Mouse (Mus musculus) cerebellum, adult 9-11 months (tissue): Measurements from ENCODE around the gene Lrmda.

Source experiments
- DNase-seq: peaks from one replicate; pipeline ENCODE4 v3.0.0; 2022

Lrmda gene

GRCm38 (mm10) chr14:22105855-22106254 lies 86.3 kb downstream of the Lrmda start:
- no peak for DNase-seq

GRCm38 (mm10) chr14:22106777-22107176 lies 87.3 kb downstream of the Lrmda start:
- DNase-seq: no peak

- DNase-seq: no peak
Measured at GRCm38 (mm10) chr14:22109423-22109822, 89.9 kb downstream of the Lrmda start.

GRCm38 (mm10) chr14:22113463-22114361 lies 94.2 kb downstream of the Lrmda start:
- no peak for DNase-seq

- DNase-seq: no peak
Measured at GRCm38 (mm10) chr14:22114651-22115351, 95.3 kb downstream of the Lrmda start.

- DNase-seq: no peak
Measured at GRCm38 (mm10) chr14:22118096-22118495, 98.6 kb downstream of the Lrmda start.

- no peak for DNase-seq
Measured at GRCm38 (mm10) chr14:22118512-22118911, 99.0 kb downstream of the Lrmda start.

GRCm38 (mm10) chr14:22126276-22126675 lies 106.8 kb downstream of the Lrmda start:
- DNase-seq: no peak

- no peak for DNase-seq
Measured at GRCm38 (mm10) chr14:22126859-22127258, 107.3 kb downstream of the Lrmda start.

GRCm38 (mm10) chr14:22130950-22131585 lies 111.6 kb downstream of the Lrmda start:
- DNase-seq: no peak

GRCm38 (mm10) chr14:22139281-22139680 lies 119.8 kb downstream of the Lrmda start:
- no peak for DNase-seq

GRCm38 (mm10) chr14:22144014-22144413 lies 124.5 kb downstream of the Lrmda start:
- no peak for DNase-seq

GRCm38 (mm10) chr14:22145863-22146262 lies 126.4 kb downstream of the Lrmda start:
- DNase-seq: no peak

- DNase-seq: no peak
Measured at GRCm38 (mm10) chr14:22146508-22147044, 127.1 kb downstream of the Lrmda start.

- no peak for DNase-seq
Measured at GRCm38 (mm10) chr14:22147341-22148024, 128.0 kb downstream of the Lrmda start.

GRCm38 (mm10) chr14:22152701-22153100 lies 133.2 kb downstream of the Lrmda start:
- no peak for DNase-seq

GRCm38 (mm10) chr14:22154096-22154495 lies 134.6 kb downstream of the Lrmda start:
- no peak for DNase-seq

GRCm38 (mm10) chr14:22155034-22155433 lies 135.5 kb downstream of the Lrmda start:
- DNase-seq: no peak

- DNase-seq: no peak
Measured at GRCm38 (mm10) chr14:22155512-22156026, 136.1 kb downstream of the Lrmda start.

- DNase-seq: no peak
Measured at GRCm38 (mm10) chr14:22156991-22157390, 137.5 kb downstream of the Lrmda start.

- DNase-seq: no peak
Measured at GRCm38 (mm10) chr14:22161416-22161815, 141.9 kb downstream of the Lrmda start.

GRCm38 (mm10) chr14:22167285-22167684 lies 147.8 kb downstream of the Lrmda start:
- DNase-seq: no peak
